Mouse (Mus musculus): ENCODE results near the gene Dll4. TPM values are rescaled to one million over a fixed set of nuclear protein-coding genes. Genes with fewer than 3 reads are reported as not detected.

Dll4 gene
- polyA plus RNA-seq, 1 experiment from 2014 or later = 15.1 TPM

Other genes with a start within 250 kb of the Dll4 start
- gene Rad51, start 213.0 kb upstream of the Dll4 start, polyA plus RNA-seq (2015; fragmentation: Nextera tagmentation; extraction: Ambion mirVana) = 49.3 and 49.7 TPM in 2 replicates
- gene Rmdn3, start 168.8 kb upstream of the Dll4 start, polyA plus RNA-seq (2015; fragmentation: Nextera tagmentation; extraction: Ambion mirVana) = 32.9 and 33.5 TPM in 2 replicates
- gene Gchfr, start 158.0 kb upstream of the Dll4 start, polyA plus RNA-seq (2015; fragmentation: Nextera tagmentation; extraction: Ambion mirVana) = 1.5 and 1.6 TPM in 2 replicates
- 0.37 and 0.44 TPM in 2 replicates for gene Gm14137, start 151.3 kb upstream of the Dll4 start, polyA plus RNA-seq (2015; fragmentation: Nextera tagmentation; extraction: Ambion mirVana)
- 43.9 and 49.5 TPM in 2 replicates for gene Zfyve19, start 117.2 kb upstream of the Dll4 start, polyA plus RNA-seq (2015; fragmentation: Nextera tagmentation; extraction: Ambion mirVana)
- gene Dnajc17, start 117.0 kb upstream of the Dll4 start, polyA plus RNA-seq (2015; fragmentation: Nextera tagmentation; extraction: Ambion mirVana) = 20.1 and 25.8 TPM in 2 replicates
- gene Ppp1r14d, start 95.9 kb upstream of the Dll4 start, polyA plus RNA-seq (2015; fragmentation: Nextera tagmentation; extraction: Ambion mirVana) = 0.17 and 1.1 TPM in 2 replicates
- 21.7 and 23.6 TPM in 2 replicates for gene Spint1, start 88.4 kb upstream of the Dll4 start, polyA plus RNA-seq (2015; fragmentation: Nextera tagmentation; extraction: Ambion mirVana)
- 3.9 and 4.2 TPM in 2 replicates for gene Rhov, start 54.5 kb upstream of the Dll4 start, polyA plus RNA-seq (2015; fragmentation: Nextera tagmentation; extraction: Ambion mirVana)
- gene Vps18, start 37.0 kb upstream of the Dll4 start, polyA plus RNA-seq (2015; fragmentation: Nextera tagmentation; extraction: Ambion mirVana) = 12.3 and 12.4 TPM in 2 replicates
- 0.13 and 0.30 TPM in 2 replicates for gene Chac1, start 25.4 kb downstream of the Dll4 start, polyA plus RNA-seq (2015; fragmentation: Nextera tagmentation; extraction: Ambion mirVana)
- 4.7 and 5.3 TPM in 2 replicates for gene Ino80, start 151.9 kb downstream of the Dll4 start, polyA plus RNA-seq (2015; fragmentation: Nextera tagmentation; extraction: Ambion mirVana)
- 0.06 and 0.09 TPM in 2 replicates for gene Exd1, start 221.8 kb downstream of the Dll4 start, polyA plus RNA-seq (2015; fragmentation: Nextera tagmentation; extraction: Ambion mirVana)
- gene Chp1, start 221.9 kb downstream of the Dll4 start, polyA plus RNA-seq (2015; fragmentation: Nextera tagmentation; extraction: Ambion mirVana) = 71.1 and 72.1 TPM in 2 replicates

All from thymus, postnatal 0 days (tissue).